In the genomic region with DNA sequence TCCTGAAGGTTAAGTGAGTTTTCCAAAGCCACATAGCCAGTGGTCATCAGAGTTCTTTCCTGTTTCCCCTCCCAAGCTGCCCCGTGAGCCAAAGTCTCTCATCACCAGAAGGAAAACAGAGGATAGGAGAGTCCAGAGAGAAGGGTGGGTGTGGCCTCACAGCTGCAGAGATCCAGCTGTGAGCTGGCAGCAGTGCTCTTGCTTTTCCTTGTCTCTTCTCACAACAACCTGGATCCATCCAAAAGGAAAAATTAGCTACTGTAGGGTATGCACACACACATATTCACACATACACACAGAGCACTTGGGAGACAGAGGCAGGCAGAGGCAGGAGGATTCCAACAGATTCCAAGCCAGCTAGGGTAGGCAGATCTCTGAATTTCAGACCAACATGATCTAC, we compare ENCODE assay signal across 21 mouse cellular contexts. TPM values are rescaled to one million over a fixed set of nuclear protein-coding genes. Genes with fewer than 3 reads are reported as not detected.
DNase-seq lines count a peak whose midpoint lies in the region; ATAC-seq lines count a peak whose summit lies in the region.
"Had no signal": no experiment of that assay in that cellular context is flagged by ENCODE, and none has a peak within 500 bp of the region (broad histone marks: within the 10 kb centered on the region; RNA-seq: fewer than 3 reads in every experiment).

No protein-coding gene starts in this region.

- H3K4me1 ChIP-seq in heart, embryonic 12.5 days (replicated peaks) = peaks cover 30% of the 10 kb centered on the region

- H3K9me3 ChIP-seq in heart, embryonic 12.5 days (replicated peaks) = no peaks in the 10 kb centered on the region
- H3K9me3 ChIP-seq: embryonic facial prominence, embryonic 10.5 days; heart, embryonic 13.5 days; hindbrain, embryonic 13.5 days; intestine, embryonic 15.5 days had no signal

- no peak overlapping the region for H3K4me3 ChIP-seq in heart, embryonic 12.5 days
- H3K4me3 ChIP-seq: embryonic facial prominence, embryonic 10.5 days; heart, embryonic 13.5 days; hindbrain, embryonic 13.5 days; intestine, embryonic 15.5 days had no signal

- no peak for ATAC-seq in heart, embryonic 12.5 days (ENCODE audit: insufficient number of reproducible peaks, low FRiP score)
- ATAC-seq: activated CD4-positive, CD25-positive, alpha-beta regulatory T cell, adult 4 months; forebrain, embryonic 14.5 days; intestine, embryonic 15.5 days had no signal

- H3K9ac ChIP-seq in heart, embryonic 12.5 days = no peak overlapping the region
- H3K9ac ChIP-seq: heart, embryonic 13.5 days; hindbrain, embryonic 13.5 days; intestine, embryonic 15.5 days had no signal

- peaks cover 27% of the 10 kb centered on the region for H3K27me3 ChIP-seq in heart, embryonic 12.5 days (replicated peaks)

- 22% methylated on average over 1 of the region's 1 CpGs for WGBS in heart, embryonic 12.5 days

- no peak overlapping the region for H3K27ac ChIP-seq in heart, embryonic 12.5 days (ENCODE audit: poor library complexity, severe bottlenecking)
- H3K27ac ChIP-seq: intestine, embryonic 15.5 days had no signal

- intact Hi-C loops in heart, postnatal 14 days (cut with DNase I) = loop anchor here (5.0 kb wide), 1 partner anchor 34 kb away; no protein-coding TSS in a partner anchor

- H3K4me2 ChIP-seq in heart, embryonic 12.5 days = no peak overlapping the region
- H3K4me2 ChIP-seq: heart, embryonic 13.5 days; hindbrain, embryonic 13.5 days; intestine, embryonic 15.5 days had no signal

- H3K36me3 ChIP-seq in heart, embryonic 12.5 days = no peaks in the 10 kb centered on the region
- H3K36me3 ChIP-seq: embryonic facial prominence, embryonic 10.5 days; heart, embryonic 13.5 days; hindbrain, embryonic 13.5 days; intestine, embryonic 15.5 days had no signal

- peak; percentile 12 for DNase-seq in gastrocnemius, adult 18-20 months (ENCODE audit: low spot score)
- no peak for DNase-seq in gastrocnemius, postnatal 25 days
- DNase-seq in heart, postnatal 14 days = peak; percentile 29
- peak; percentile 44 for DNase-seq in ES-CJ7 (ENCODE audit: low read depth, low spot score)
- DNase-seq in skeletal muscle tissue, adult 2 months (ENCODE audit: low read depth, low spot score) = peak; percentile 25
- DNase-seq in cerebellum, adult 11 months = no peak
- DNase-seq: adrenal gland, postnatal 14 days; cerebellum, adult 2 months; cerebellum, postnatal 10 days; kidney, adult 18-20 months had no signal

RNA-seq across cellular contexts. Expression of gene Shisal2a, which starts 2.9 kb away (rescaled TPM):
- total RNA-seq in gastrocnemius, adult 18-20 months (2021) = not detected
- not detected for total RNA-seq in gastrocnemius, postnatal 25 days (2021)
- not detected for total RNA-seq in heart, postnatal 14 days (2021)
- polyA plus RNA-seq in heart, embryonic 12.5 days (2016; fragmentation: Nextera tagmentation; extraction: Ambion mirVana) = 1.1 and 1.4 TPM in 2 replicates
- total RNA-seq: gastrocnemius, adult 8-10 months; heart, adult 18-20 months; hematopoietic stem cell, adult 5-6 weeks had no signal
- polyA plus RNA-seq: activated CD4-positive, CD25-positive, alpha-beta regulatory T cell, adult 4 months; C2C12 had no signal

RNA-seq across cellular contexts. Expression of gene Gpx7, which starts 20.7 kb away (rescaled TPM):
- total RNA-seq in gastrocnemius, adult 18-20 months (2021) = 1 to 10 TPM; 4.3 to 6.9 TPM
- 1 to 10 TPM; 7.0 to 7.9 TPM for total RNA-seq in gastrocnemius, postnatal 25 days (2021)
- total RNA-seq in heart, postnatal 14 days (2021) = 10 to 100 TPM; 12.7 to 13.9 TPM
- 66.1 and 67.6 TPM in 2 replicates for polyA plus RNA-seq in heart, embryonic 12.5 days (2016; fragmentation: Nextera tagmentation; extraction: Ambion mirVana)
- polyA plus RNA-seq: C2C12 had no signal

RNA-seq across cellular contexts. Expression of gene Coa7, which starts 58.1 kb away (rescaled TPM):
- 10 to 100 TPM; 29.9 to 35.5 TPM for total RNA-seq in gastrocnemius, adult 18-20 months (2021)
- 10 to 100 TPM; 33.6 to 35.4 TPM for total RNA-seq in gastrocnemius, postnatal 25 days (2021)
- 10 to 100 TPM; 41.1 TPM for total RNA-seq in heart, postnatal 14 days (2021)
- 46.6 and 46.8 TPM in 2 replicates for polyA plus RNA-seq in heart, embryonic 12.5 days (2016; fragmentation: Nextera tagmentation; extraction: Ambion mirVana)

Comparison
In these comparisons a context has a peak if more than half of its experiments do, and no peak if none do; other contexts are left out.
1. DNase-seq: peak in gastrocnemius, adult 18-20 months (single experiment), heart, postnatal 14 days (2 of 2), ES-CJ7 (single experiment) and skeletal muscle tissue, adult 2 months (single experiment); none in gastrocnemius, postnatal 25 days (single experiment) and cerebellum, adult 11 months (single experiment).